Mouse (Mus musculus): ENCODE data around the gene Abcf2. TPM values are rescaled to one million over a fixed set of nuclear protein-coding genes. Genes with fewer than 3 reads are reported as not detected.
A peak's percentile ranks its signal among the peaks of the same experiment; 100 is the strongest.

Abcf2 gene
- polyA plus RNA-seq, 1 experiment from 2014 or later = 103 TPM

DNA sequence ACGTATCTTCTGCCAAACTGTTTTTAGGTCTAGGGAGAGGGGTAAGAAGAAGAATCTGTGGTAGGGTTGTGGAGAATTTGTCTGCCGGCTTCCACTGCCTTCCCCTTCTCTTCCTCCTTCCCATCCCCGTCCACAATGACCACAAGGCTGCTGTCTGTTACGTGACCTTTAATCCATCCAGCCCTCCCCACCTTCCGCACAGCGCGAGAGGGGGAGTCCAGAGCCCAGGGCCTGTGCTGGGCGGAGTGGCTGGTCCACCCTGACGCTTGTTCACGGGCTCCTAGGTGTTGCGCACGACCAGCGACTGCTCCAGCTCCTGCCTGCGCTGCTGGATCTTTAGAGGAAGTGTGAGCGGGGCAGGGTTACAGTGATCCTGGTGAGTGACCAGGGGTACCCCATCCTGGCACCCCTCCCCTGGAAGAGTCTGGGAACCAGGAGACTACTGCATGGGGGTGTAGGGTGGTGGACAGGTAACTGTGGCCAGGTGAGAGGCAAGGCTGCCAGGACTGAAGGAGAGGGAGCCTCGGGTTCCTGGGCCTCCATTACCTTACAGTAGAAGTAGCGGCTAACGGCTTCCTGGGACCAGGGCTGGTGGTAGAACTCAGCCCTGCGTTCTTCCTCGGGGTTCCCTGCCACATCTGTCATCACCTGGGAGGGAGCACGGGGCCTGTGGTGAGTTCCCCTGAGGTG, 15.3 kb upstream of the Abcf2 start:
- H3K4me1 ChIP-seq (replicated peaks) = peaks cover 59% of the 10 kb centered on the region
- no peak overlapping the region for H3K4me2 ChIP-seq (replicated peaks)
- H3K9ac ChIP-seq (replicated peaks) = peak overlapping the region; percentile 16; the same call in 1 of the 2 replicates
- no peaks in the 10 kb centered on the region for H3K9me3 ChIP-seq
- H3K27ac ChIP-seq = no peak overlapping the region
- H3K27me3 ChIP-seq = 0 out of 2 replicates have a peak, but pooled peaks cover 3% of the 10 kb centered on the region
- no peak for ATAC-seq
- H3K36me3 ChIP-seq = peaks cover 78% of the 10 kb centered on the region
- 61% methylated on average over 21 of the region's 21 CpGs for WGBS
- no peak overlapping the region for H3K4me3 ChIP-seq (replicated peaks)

DNA sequence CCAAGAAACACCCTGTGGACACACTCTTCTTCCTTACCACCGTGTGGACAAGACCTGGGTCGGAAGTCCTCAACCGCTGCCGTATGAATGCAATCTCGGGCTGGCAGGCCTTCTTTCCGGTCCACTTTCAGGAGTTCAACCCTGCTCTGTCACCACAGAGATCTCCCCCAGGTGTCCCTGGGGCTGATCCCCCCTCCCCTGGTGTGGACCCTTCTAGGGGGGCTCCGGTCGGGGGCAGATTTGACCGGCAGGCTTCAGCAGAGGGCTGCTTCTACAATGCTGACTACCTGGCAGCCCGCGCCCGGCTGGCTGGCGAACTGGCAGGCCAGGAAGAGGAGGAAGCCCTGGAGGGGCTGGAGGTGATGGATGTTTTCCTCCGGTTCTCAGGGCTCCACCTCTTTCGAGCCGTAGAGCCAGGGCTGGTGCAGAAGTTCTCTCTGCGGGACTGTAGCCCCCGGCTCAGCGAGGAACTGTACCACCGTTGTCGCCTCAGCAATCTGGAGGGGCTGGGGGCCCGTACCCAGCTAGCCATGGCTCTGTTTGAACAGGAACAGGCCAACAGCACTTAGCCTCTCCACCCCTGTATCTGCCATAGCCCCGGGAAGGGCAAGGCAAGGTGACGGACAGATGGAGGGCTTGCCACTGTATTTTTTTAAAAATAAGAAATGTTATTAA, 14.7 kb upstream of the Abcf2 start:
- peak overlapping the region; percentile 48 for H3K9ac ChIP-seq (replicated peaks)
- H3K27ac ChIP-seq = no peak overlapping the region
- H3K27me3 ChIP-seq = 0 out of 2 replicates have a peak, but pooled peaks cover 3% of the 10 kb centered on the region
- 60% methylated on average over 21 of the region's 24 CpGs for WGBS
- H3K4me3 ChIP-seq (replicated peaks) = no peak overlapping the region
- H3K4me1 ChIP-seq (replicated peaks) = peaks cover 62% of the 10 kb centered on the region
- no peaks in the 10 kb centered on the region for H3K9me3 ChIP-seq
- peaks cover 78% of the 10 kb centered on the region for H3K36me3 ChIP-seq
- no peak overlapping the region for H3K4me2 ChIP-seq (replicated peaks)
- no peak for ATAC-seq

DNA sequence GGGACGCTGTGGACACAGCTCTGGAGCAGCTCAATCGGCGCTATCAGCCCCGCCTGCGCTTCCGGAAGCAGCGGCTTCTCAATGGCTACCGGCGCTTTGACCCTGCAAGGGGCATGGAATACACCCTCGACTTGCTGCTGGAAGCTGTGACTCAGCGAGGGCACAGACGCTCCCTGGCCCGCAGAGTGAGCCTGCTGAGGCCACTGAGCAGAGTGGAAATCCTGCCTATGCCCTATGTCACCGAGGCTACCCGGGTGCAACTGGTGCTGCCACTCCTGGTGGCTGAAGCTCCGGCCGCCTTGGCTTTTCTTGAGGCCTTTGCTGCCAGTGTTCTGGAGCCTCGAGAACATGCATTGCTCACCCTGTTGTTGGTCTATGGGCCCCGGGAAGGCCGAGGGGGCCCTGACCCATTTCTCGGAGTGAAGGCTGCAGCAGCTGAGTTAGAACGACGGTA, 14.0 kb upstream of the Abcf2 start:
- peaks cover 78% of the 10 kb centered on the region for H3K36me3 ChIP-seq
- peak overlapping the region; percentile 48 for H3K9ac ChIP-seq (replicated peaks)
- no peak for ATAC-seq
- H3K27ac ChIP-seq = no peak overlapping the region
- H3K4me3 ChIP-seq (replicated peaks) = no peak overlapping the region
- no peaks in the 10 kb centered on the region for H3K9me3 ChIP-seq
- peaks cover 55% of the 10 kb centered on the region for H3K4me1 ChIP-seq (replicated peaks)
- H3K27me3 ChIP-seq = 0 out of 2 replicates have a peak, but pooled peaks cover 3% of the 10 kb centered on the region
- WGBS = 21% methylated on average over 23 of the region's 23 CpGs
- no peak overlapping the region; the same call in 1 of the 2 replicates for H3K4me2 ChIP-seq (replicated peaks)

DNA sequence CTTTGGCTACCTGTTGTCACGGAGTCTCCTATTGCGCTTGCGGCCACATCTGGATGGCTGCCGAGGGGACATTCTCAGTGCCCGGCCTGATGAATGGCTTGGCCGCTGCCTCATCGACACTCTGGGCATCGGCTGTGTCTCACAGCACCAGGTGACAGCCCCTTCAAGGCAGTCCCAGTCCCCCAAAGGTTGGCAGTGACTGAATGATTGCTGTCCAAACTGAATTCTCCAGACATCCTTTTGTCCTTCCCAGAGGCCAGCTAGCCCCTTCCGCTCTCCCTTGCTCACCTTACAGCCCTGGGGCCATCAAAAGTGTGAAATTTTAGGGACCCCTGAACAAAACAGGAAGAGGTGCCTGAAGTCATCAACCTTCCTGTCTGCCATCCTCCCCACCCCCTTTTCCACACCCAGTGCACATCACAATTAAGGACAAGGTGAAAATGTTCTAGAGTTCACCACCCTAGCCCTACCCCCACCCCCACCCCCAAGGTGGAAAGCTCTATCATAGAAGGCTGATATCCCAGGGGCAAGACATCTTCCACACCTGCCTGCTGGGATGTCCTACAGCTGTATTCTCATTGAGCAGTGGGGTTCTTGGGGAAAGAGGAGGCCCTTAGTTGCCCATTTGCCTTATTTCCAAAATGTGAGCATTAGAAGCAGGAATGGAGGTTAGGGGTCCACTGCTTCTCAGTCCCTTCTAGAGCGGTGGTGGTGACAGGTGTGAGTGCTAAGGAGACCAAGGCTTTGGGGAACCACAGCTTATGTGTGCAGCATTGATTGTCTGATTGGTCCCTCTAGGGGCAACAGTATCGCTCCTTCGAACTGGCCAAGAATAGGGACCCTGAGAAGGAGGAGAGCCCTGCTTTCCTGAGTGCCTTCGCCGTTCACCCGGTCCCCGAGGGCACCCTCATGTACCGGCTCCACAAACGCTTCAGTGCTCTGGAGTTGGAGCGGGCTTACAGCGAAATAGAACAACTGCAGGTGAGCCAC, 12.5 kb upstream of the Abcf2 start:
- H3K4me2 ChIP-seq (replicated peaks) = no peak overlapping the region
- ATAC-seq = no peak
- H3K9me3 ChIP-seq = no peaks in the 10 kb centered on the region
- 90% methylated on average over 20 of the region's 20 CpGs for WGBS
- 0 out of 2 replicates have a peak, but pooled peaks cover 3% of the 10 kb centered on the region for H3K27me3 ChIP-seq
- H3K4me1 ChIP-seq (replicated peaks) = peaks cover 48% of the 10 kb centered on the region
- H3K36me3 ChIP-seq = peaks cover 67% of the 10 kb centered on the region
- H3K4me3 ChIP-seq (replicated peaks) = no peak overlapping the region
- no peak overlapping the region for H3K27ac ChIP-seq
- no peak overlapping the region; the same call in 1 of the 2 replicates for H3K9ac ChIP-seq (replicated peaks)

DNA sequence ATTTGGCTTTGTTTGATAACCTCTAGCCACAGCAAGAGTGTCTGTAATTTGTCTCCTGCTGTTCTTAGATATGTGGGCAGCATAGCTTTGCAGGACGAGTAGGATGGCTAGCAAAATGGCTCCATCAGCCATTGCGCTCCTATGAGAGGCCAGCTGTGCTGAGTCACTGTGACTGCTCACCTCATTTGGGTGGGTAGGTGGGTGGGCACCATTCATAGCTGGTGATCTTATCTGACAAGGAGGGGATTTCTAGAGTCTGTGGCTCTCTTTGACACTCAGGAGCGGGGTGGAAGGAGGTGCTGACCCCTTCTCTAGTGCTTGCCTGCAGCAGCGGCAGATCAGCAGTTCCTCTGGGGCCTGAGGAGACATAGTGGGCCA, 9.9 kb upstream of the Abcf2 start:
- H3K4me3 ChIP-seq (replicated peaks) = peak overlapping the region; percentile 86
- peak; percentile 28 for ATAC-seq
- peaks cover 41% of the 10 kb centered on the region for H3K36me3 ChIP-seq
- peak overlapping the region; percentile 83 for H3K27ac ChIP-seq
- peak overlapping the region; percentile 81 for H3K9ac ChIP-seq (replicated peaks)
- WGBS = 33% methylated on average over 4 of the region's 4 CpGs
- peak overlapping the region; percentile 98 for H3K4me2 ChIP-seq (replicated peaks)
- peaks cover 43% of the 10 kb centered on the region for H3K4me1 ChIP-seq (replicated peaks)
- 0 out of 2 replicates have a peak, but pooled peaks cover 6% of the 10 kb centered on the region for H3K27me3 ChIP-seq
- no peaks in the 10 kb centered on the region for H3K9me3 ChIP-seq

DNA sequence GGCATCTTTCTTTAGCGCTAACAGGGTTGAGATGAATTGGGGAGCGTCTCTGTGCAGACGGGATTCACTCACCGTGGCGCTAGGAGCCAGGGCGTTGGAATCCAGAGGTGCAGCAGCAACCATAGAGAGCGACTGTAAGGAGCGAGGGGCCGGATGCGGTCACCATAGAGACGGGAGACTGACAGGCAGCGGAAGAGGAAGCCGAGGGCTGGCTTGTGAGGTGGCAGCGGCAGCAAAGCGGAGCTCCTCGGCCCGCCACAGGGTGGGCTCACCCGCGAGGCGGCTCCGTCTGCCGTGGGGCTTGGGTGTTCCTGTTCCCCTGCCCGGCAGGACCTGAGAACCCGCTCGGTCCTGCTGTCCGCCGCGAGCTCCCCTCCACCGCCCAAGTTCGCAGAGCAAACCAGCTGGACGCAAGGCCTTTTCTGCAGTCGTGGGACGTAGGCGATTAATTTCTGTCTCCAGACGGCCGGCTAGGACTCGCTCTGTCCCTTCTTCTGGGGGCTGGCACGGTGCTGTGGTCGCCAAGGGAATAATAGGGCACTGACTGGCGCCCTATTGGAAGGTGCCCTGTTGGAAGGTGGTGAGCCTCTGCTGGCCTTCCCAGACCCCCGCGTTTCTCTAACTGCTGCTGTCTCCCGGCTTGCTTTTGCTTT, 9.4 kb upstream of the Abcf2 start, which contains the start of gene Chpf2:
Gene Chpf2, plus strand, starts transcription at position 195 of the 653 bp plus-strand sequence.
- under 1% methylated on average over 43 of the region's 43 CpGs for WGBS
- peak within 1 kb of the TSS; percentile 98 for H3K4me2 ChIP-seq (replicated peaks)
- H3K27me3 ChIP-seq = 0 out of 2 replicates have a peak, but pooled peaks cover 3% of the 10 kb centered on the region
- H3K9ac ChIP-seq (replicated peaks) = peak within 1 kb of the TSS; percentile 81
- H3K36me3 ChIP-seq = peaks cover 36% of the 10 kb centered on the region
- H3K4me3 ChIP-seq (replicated peaks) = peak within 1 kb of the TSS; percentile 86
- H3K27ac ChIP-seq = peak within 1 kb of the TSS; percentile 83
- H3K9me3 ChIP-seq = no peaks in the 10 kb centered on the region
- peaks cover 40% of the 10 kb centered on the region for H3K4me1 ChIP-seq (replicated peaks)
- ATAC-seq = peak; percentile 96

DNA sequence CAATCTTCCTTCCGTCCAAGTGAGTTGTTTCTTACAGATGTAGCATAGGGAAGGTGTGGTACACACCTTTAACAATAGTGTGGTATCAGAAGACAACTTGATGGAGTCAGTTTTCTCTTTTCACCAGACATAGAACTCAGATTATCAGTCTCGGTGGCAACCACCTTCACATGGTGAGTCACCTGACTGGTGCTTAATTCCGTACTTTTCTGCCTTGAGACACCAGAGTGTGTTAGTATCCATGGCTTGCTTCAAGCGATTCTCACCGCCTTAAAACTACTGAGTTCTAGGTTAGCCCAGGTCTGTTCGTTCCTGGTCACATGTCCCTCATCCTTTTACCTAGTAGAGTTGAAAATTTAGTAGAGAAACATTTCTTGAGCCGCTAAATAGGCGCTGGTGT, 8.8 kb upstream of the Abcf2 start:
- H3K9me3 ChIP-seq = no peaks in the 10 kb centered on the region
- WGBS = 11% methylated on average over 8 of the region's 8 CpGs
- H3K4me3 ChIP-seq (replicated peaks) = peak overlapping the region; percentile 86
- H3K27ac ChIP-seq = peak overlapping the region; percentile 83
- peak overlapping the region; percentile 81 for H3K9ac ChIP-seq (replicated peaks)
- peaks cover 30% of the 10 kb centered on the region for H3K36me3 ChIP-seq
- ATAC-seq = peak; percentile 44
- peak overlapping the region; percentile 98 for H3K4me2 ChIP-seq (replicated peaks)
- H3K4me1 ChIP-seq (replicated peaks) = peaks cover 34% of the 10 kb centered on the region
- H3K27me3 ChIP-seq = 0 out of 2 replicates have a peak, but pooled peaks cover 3% of the 10 kb centered on the region

DNA sequence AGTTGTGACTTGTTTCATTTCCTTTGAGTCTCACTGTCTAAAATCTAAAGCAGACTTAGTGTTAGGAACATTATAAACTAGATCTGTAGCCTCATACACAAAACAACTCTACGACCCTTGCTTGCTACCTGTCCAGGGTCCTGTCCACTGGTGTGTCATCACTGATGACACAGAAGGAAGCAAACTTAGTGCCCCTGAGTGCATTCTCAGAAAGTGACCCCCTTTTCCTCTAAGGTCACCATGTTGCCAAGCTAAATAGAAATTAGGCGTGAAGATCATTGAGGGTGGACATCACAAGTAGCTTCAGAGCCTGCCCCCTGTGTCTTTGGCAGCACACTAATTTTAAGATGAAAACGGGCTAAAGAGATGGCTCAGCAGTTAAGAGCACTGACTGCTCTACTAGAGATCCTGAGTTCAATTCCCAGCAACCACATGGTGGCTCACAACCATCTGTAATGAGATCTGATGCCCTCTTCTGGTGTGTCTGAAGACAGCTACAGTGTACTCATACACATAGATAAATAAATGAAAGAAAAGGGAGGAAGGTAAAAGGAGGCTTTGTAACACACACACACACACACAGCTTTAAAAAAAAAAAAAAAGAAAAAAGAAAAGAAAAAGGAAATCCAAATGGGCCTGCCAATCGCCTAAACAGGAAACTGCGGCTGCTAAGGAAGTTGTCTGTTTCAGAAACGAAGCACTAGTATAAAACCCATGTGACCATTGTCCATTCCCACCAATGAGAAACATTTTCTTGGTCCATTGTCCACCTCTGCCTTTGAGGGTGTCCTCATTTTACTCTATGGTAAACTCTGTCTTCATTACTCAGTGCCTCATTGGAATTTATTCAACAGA, 1.1 kb upstream of the Abcf2 start:
- Histone ChIP-seq H3K9me3 (no peaks in the 10 kb centered on the region), H3K9ac (replicated peaks) (peak overlapping the region; percentile 57; the same call in 1 of the 2 replicates), H3K4me2 (replicated peaks) (peak overlapping the region; percentile 62), H3K4me1 (replicated peaks) (peaks cover 23% of the 10 kb centered on the region), H3K27ac (peak overlapping the region; percentile 74), H3K27me3 (no peaks in the 10 kb centered on the region), H3K36me3 (peaks cover 21% of the 10 kb centered on the region), H3K4me3 (replicated peaks) (peak overlapping the region; percentile 78)
- ATAC-seq = no peak
- WGBS = 77% methylated on average over 6 of the region's 6 CpGs

DNA sequence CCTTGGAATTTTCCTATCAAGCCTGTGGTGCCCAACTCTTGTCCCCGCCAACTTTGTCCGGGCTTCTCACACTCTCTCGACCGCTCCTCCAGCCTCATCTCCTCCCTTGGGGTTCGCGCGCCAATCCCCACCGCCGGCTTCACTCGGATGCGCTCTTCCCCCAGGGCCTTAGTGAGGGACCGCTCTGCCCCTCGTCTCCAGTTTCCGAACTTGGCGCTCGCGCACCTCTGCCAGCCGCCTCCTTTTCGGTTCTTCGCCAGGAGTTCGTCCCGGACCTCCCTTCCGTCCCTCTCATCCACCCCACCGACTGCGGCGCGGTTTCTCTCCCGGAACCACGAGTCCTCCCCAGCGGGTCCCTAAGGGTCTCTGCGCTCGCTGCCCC, 475 bp downstream of the Abcf2 start:
- Histone ChIP-seq H3K9ac (replicated peaks) (peak overlapping the region; percentile 84), H3K9me3 (no peaks in the 10 kb centered on the region), H3K36me3 (peaks cover 36% of the 10 kb centered on the region), H3K27ac (peak overlapping the region; percentile 84), H3K4me1 (replicated peaks) (peaks cover 23% of the 10 kb centered on the region), H3K4me2 (replicated peaks) (peak overlapping the region; percentile 95), H3K4me3 (replicated peaks) (peak overlapping the region; percentile 78), H3K27me3 (no peaks in the 10 kb centered on the region)
- ATAC-seq = peak; percentile 44
- WGBS = under 1% methylated on average over 32 of the region's 32 CpGs

DNA sequence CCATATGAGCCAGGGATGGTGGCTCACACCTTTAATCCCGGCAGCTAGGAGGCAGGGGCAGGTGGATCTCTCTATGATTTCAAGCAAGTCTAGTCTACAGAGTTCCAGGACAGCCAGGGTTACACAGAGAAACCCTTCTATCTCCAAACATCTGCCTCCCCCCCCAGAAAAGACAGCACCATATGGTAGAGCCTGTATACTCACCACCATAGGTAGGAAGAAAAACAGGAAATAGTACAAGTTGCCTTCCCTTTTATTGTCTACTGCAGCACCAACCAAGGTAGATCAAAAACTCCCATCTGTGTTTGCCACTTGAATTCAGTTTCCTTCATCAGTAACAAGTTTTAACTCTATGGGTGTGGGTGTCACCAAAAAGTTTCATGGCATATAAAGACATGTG, 1.3 kb downstream of the Abcf2 start:
- 93% methylated on average over 1 of the region's 1 CpGs for WGBS

More for the DNA sequence above, 1.3 kb downstream of the Abcf2 start:
- peaks cover 45% of the 10 kb centered on the region for H3K36me3 ChIP-seq
- H3K4me3 ChIP-seq (replicated peaks) = peak overlapping the region; percentile 78
- no peaks in the 10 kb centered on the region for H3K9me3 ChIP-seq
- no peak for ATAC-seq
- H3K27ac ChIP-seq = no peak overlapping the region
- H3K9ac ChIP-seq (replicated peaks) = peak overlapping the region; percentile 84
- no peaks in the 10 kb centered on the region for H3K27me3 ChIP-seq
- peak overlapping the region; percentile 95 for H3K4me2 ChIP-seq (replicated peaks)
- peaks cover 23% of the 10 kb centered on the region for H3K4me1 ChIP-seq (replicated peaks)
